Mouse (Mus musculus) thymus, postnatal 10 days (tissue): ENCODE results near the gene Fam173b.
"Not testable (repeated sequence)": the region's sequence is repeated elsewhere in the genome, so short reads cannot be mapped to it uniquely, and the experiment has no call there.

Source experiments
- DNase-seq, 2 experiments: peaks; one replicate each; pipeline ENCODE4 v3.0.0; 2021; ENCODE audit warnings: low spot score in 2 of 2

The Fam173b gene

DNA sequence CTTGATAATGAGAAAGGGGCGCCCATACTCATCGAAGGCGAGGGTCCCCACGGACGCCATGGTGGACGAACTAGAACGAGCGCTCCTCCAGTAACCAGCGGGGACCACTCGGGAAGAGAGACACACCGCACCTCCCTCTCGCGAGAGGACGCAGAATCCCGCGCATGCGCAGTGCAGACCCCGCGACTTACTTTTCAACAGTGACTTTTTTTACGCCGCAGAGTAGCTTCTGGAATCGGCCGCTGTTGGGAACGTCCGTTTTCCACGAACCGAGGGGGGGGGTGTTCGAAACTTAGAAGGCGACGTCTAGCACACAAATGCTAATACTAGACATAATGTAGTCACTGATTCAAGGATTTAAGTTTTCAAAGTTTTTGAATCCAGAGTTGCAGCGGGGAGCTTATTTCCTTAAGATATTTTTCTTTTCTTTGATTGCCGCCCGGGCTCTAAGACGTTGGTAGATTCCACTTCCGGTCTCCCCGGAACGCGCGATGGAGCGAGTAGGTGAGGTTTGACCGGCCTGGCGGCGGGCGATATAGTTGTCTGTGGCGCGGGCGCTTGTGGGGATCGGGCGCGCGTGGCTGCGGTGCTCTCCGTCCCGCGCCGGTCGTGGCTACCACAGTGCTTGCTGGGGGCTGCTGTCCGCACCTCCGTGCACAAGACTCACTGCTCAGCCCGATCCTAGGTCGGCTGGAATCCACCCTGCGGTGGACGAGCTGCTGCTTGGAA, at the start of gene Fam173b, which contains the start of gene Cct5:
TSS of gene Fam173b (plus strand) at position 207 of the 729 bp plus-strand sequence.
TSS of gene Cct5 (minus strand) at position 159 of the 729 bp plus-strand sequence.
- peak; percentile 97 to 99 for DNase-seq

GRCm38 (mm10) chr15:31554855-31555254, 46.8 kb upstream of the Fam173b start:
- DNase-seq, result no peak

DNA sequence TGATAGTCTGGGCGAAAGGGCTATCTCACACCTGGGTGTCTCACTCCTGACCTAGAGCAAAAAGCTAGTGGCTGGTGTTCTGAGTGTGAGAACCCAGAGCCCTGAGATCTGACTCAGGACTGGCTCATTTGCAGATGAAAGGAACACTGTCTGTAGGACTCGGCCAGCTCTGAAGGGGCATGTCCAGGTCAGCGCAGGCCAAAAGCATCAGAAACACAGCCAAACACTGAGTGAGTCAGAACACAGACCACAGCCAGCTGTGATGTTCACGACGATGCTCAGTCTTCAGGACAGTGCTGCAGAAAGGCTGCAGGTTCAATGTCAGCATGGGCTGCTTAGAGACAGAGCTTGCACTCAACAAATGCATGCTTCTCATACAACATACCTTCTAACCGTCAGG, 40.3 kb upstream of the Fam173b start:
- no peak for DNase-seq

GRCm38 (mm10) chr15:31561976-31562375, 39.7 kb upstream of the Fam173b start:
- no peak for DNase-seq

GRCm38 (mm10) chr15:31562847-31563246, 38.8 kb upstream of the Fam173b start:
- DNase-seq, result no peak

- no peak for DNase-seq
These were observed 37.8 kb upstream of the Fam173b start for GRCm38 (mm10) chr15:31563577-31564546.

GRCm38 (mm10) chr15:31565184-31565583, 36.5 kb upstream of the Fam173b start, which contains the start of gene Cmbl:
Cmbl (plus strand) TSS chr15:31565389.
- DNase-seq, result no peak

DNA sequence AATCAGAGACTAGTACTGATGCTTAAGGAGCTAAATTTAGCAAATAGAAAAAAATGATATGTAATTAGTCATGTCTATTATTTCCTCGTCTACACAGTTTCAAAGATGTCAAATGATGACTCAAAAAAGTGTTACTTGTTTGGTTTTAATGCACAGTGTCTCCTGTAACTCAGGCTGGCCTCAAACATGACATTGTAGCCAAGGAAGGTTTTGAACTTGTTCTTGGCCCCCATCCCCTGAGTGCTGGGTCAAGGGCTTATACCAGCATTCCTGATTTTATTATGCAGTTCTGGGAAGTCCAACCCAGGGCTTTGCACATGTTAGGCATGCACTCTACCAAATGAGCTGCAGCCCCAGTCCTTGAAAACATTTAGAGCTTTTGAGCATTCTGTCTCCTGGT, 35.9 kb upstream of the Fam173b start:
- no peak for DNase-seq

DNA sequence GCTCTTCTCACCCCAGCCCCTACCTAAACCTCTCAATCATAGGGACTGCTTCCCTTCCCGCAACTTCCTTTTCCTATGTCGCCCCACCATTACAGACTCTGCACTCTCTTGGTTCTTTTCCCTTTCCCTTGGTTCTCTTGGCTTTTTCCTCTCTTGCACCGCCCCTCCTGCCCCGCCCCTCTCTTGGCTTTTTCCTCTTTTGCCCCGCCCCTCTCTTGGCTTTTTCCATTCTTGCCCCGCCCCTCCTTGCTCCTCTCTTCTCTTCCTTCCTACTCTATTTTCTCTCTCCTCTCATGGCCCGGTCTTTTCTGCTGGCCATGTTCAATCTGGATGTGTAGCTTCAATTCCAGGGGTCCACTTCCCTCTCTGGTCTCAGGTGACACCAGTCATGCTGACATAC, 34.2 kb upstream of the Fam173b start:
- DNase-seq, result no peak

DNA sequence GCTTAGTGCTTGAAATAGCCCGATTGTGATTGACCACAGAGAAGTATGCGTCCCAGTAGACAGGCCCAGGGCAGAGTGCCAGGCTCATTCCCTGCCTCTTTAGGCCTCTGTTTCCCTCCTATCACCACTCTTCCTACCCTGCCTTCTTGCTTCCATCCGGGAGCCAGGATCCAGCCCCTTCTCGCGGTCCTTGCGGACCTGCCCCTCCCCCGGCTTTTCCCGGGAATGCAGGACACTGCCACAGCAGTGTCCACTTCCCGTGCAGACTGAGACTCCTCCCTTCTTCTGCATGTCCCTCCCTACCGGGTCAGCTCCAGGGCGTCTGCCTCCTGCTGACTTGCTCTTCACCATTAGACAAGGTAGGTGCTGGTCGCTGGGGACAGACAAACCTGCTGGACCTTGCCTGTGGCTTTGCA, 33.1 kb upstream of the Fam173b start:
- DNase-seq, result no peak

- no peak for DNase-seq
These were observed 32.2 kb upstream of the Fam173b start for GRCm38 (mm10) chr15:31569325-31570022.

DNA sequence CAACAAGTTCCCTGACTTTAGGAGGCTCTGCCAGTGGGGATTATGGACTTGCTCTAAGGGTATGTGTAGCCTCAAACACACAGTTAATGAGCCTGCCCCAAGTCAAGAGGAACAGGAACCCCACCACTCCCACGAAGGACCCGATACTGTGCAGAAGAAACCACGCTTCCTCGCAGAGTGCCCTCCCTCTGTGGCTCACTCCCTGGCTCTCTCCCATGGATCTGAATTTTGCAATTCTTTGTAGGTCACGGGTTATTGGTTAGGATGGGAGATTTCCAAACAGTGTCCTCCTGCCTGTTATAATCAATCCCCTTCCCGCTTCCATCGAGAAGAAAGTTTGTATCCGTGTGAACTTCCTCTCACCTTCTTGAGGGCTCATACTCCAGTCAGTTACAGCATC, 30.7 kb upstream of the Fam173b start:
- no peak for DNase-seq

DNA sequence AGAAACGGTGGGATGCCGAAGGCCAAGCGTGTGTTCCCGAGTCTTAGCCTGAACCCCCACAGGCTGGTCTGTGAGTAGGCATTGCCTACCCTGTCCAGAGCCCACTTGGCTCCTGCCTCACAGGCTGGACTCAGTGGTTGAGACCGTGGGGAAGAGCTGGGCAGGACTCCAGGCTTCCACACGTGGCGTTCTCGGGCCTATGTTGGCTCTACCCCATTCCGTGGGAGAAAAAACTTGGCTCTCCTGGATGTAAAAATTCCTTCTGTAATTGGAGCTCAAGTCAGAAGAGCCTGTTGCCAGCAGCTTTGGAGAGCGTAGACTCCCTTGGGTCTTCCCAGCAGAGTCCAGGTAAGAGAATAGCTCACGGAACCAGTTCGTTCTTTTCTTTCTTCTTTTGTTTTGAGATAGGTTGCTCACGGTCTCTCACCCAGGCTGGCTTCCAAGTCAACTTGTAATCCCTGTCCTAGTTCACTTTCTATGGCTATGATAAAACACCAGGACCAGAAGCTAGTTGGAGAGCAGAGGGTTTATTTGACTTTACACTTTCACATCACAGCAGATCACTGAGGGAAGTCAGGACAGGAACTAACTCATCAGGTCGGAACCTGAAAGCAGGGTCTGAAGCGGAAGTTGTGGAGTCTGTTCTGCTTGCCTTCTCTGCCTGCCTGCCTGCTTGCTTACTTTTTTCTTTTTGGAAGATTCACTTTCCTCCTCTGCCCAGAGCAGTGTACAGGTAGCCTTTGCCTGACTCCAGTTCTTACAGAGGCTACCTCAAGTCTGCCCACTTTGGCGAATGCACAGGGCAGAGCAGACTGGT, 29.5 kb upstream of the Fam173b start:
- DNase-seq, result no peak

- no peak for DNase-seq
These were observed 28.4 kb upstream of the Fam173b start for GRCm38 (mm10) chr15:31573287-31573686.

- DNase-seq, result no peak
These were observed 28.0 kb upstream of the Fam173b start for GRCm38 (mm10) chr15:31573692-31574091.

DNA sequence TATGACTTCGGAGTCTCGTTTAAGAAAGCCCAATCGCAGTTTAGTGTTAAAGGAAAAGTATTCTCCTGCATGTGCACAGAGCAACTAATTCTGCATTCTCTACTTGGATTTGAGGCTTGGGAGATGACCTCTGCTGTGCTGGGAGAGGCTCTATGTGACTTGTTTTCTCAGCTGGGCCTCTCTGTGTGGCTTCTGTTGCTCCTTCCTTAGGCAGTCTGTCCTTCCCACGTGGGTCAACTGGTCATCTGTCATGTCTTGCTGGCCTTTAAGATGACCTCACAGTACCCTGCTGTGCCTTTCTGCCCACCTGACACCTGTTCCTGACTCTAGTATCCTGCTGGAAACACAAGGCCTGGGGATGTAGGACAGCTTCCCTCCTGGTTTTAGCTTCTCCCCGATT, 25.6 kb upstream of the Fam173b start:
- DNase-seq, result no peak

DNA sequence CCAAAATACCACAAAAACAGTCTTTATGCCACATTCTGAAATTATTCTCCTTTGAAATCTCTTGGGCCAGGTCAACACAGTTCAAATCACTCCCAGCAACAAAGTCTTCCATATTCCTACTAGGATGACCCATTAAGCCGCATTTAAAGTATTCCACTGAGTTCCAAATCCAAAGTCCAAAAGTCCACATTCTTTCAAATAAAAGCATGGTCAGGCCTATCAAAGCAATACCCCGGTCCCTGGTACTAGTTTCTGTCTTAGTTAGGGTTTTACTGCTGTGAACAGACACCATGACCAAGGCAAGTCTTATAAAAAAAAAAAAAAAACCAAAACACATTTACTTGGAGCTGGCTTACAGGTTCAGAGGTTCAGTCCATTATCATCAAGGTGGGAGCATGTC, 20.6 kb upstream of the Fam173b start:
- not testable (repeated sequence) for DNase-seq

GRCm38 (mm10) chr15:31583304-31584085, 18.2 kb upstream of the Fam173b start:
- no peak for DNase-seq

- DNase-seq, result no peak
These were observed 16.4 kb upstream of the Fam173b start for GRCm38 (mm10) chr15:31585238-31585637.

DNA sequence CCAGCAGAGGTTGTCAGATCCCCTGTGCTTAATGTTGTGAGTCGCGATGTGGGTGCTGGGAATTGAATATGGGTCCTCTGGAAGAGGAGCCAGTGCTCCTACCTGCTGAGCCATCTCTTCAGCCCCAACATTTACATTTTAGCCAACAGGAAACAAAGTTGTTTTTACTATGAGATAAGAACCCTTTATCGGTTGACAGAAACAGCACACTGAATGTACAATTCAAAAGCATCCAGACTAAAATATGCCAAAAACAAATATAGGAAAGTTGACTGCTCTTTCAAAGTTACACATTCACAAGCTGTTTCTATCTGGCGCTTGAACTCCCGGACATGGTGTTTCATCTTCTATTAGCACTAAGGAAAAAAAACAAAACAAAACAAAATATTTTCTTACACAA, 15.6 kb upstream of the Fam173b start:
- DNase-seq, result no peak
